Mouse (Mus musculus): ENCODE measurements at regions not wholly inside any gene's neighbourhood (a gene's known extent, or its start where the extent isn't known, plus 50 kb on each side); places are given as distances from the start of the nearest gene placed in this dataset.

GRCm38 (mm10) chr12:11037951-11038350 is 112.9 kb downstream of the Kcns3 start:
- Histone ChIP-seq H3K27ac (replicated peaks; ENCODE audit: low read depth, low read length) (no peak overlapping the region), H3K4me2 (replicated peaks; ENCODE audit: low read depth, low read length, severe bottlenecking) (no peak overlapping the region), H3K27me3 (ENCODE audit: control insufficient read depth, insufficient read depth, low read length) (no peaks in the 10 kb centered on the region), H3K36me3 (ENCODE audit: control insufficient read depth, insufficient read depth, low read length) (no peaks in the 10 kb centered on the region), H3K9me3 (ENCODE audit: control insufficient read depth, low read length) (no peaks in the 10 kb centered on the region), H3K4me1 (ENCODE audit: control insufficient read depth, insufficient read depth, low read length) (no peaks in the 10 kb centered on the region), H3K4me3 (replicated peaks; ENCODE audit: low read length) (no peak overlapping the region), H3K9ac (ENCODE audit: low read depth, low read length, severe bottlenecking) (no peak overlapping the region)
- no peak for DNase-seq (ENCODE audit: low spot score)
- WGBS: 95% methylated on average over 4 of the region's 4 CpGs
- TF ChIP-seq POLR2A (IDR thresholded peaks at IDR 0.05; ENCODE audit: borderline replicate concordance, extremely low read depth, insufficient read depth, insufficient read length): no peak
- no peak for ATAC-seq (ENCODE audit: low FRiP score, low read depth)

GRCm38 (mm10) chr12:11020571-11021545 is 130.0 kb downstream of the Kcns3 start:
- DNase-seq (ENCODE audit: low spot score) (peak; percentile 76), ATAC-seq (ENCODE audit: low FRiP score, low read depth) (no peak)
- no peaks in the 10 kb centered on the region for H3K36me3 ChIP-seq (ENCODE audit: control insufficient read depth, insufficient read depth, low read length)
- no peak overlapping the region for H3K27ac ChIP-seq (replicated peaks; ENCODE audit: low read depth, low read length)
- no peak overlapping the region for H3K9ac ChIP-seq (ENCODE audit: low read depth, low read length, severe bottlenecking)
- no peak for TF ChIP-seq POLR2A (IDR thresholded peaks at IDR 0.05; ENCODE audit: borderline replicate concordance, extremely low read depth, insufficient read depth, insufficient read length)
- H3K9me3 ChIP-seq (ENCODE audit: control insufficient read depth, low read length): no peaks in the 10 kb centered on the region
- no peaks in the 10 kb centered on the region for H3K27me3 ChIP-seq (ENCODE audit: control insufficient read depth, insufficient read depth, low read length)
- H3K4me1 ChIP-seq (ENCODE audit: control insufficient read depth, insufficient read depth, low read length): no peaks in the 10 kb centered on the region
- no peak overlapping the region for H3K4me3 ChIP-seq (replicated peaks; ENCODE audit: low read length)
- 73% methylated on average over 11 of the region's 11 CpGs for WGBS
- H3K4me2 ChIP-seq (replicated peaks; ENCODE audit: low read depth, low read length, severe bottlenecking): no peak overlapping the region

GRCm38 (mm10) chr12:11011159-11011558 is 139.7 kb downstream of the Kcns3 start:
- Histone ChIP-seq H3K27ac (replicated peaks; ENCODE audit: low read depth, low read length) (no peak overlapping the region), H3K9me3 (ENCODE audit: control insufficient read depth, low read length) (no peaks in the 10 kb centered on the region), H3K4me3 (replicated peaks; ENCODE audit: low read length) (no peak overlapping the region), H3K36me3 (ENCODE audit: control insufficient read depth, insufficient read depth, low read length) (no peaks in the 10 kb centered on the region), H3K27me3 (ENCODE audit: control insufficient read depth, insufficient read depth, low read length) (no peaks in the 10 kb centered on the region), H3K4me1 (ENCODE audit: control insufficient read depth, insufficient read depth, low read length) (no peaks in the 10 kb centered on the region), H3K4me2 (replicated peaks; ENCODE audit: low read depth, low read length, severe bottlenecking) (no peak overlapping the region), H3K9ac (ENCODE audit: low read depth, low read length, severe bottlenecking) (no peak overlapping the region)
- WGBS: 68% methylated on average over 1 of the region's 1 CpGs
- ATAC-seq (ENCODE audit: low FRiP score, low read depth) (peak; percentile 57; the same call in 1 of the 2 replicates), DNase-seq (ENCODE audit: low spot score) (peak; percentile 21)
- TF ChIP-seq POLR2A (IDR thresholded peaks at IDR 0.05; ENCODE audit: borderline replicate concordance, extremely low read depth, insufficient read depth, insufficient read length): no peak

- WGBS: 80% methylated on average over 3 of the region's 3 CpGs
- Histone ChIP-seq H3K36me3 (ENCODE audit: control insufficient read depth, insufficient read depth, low read length) (no peaks in the 10 kb centered on the region), H3K9me3 (ENCODE audit: control insufficient read depth, low read length) (no peaks in the 10 kb centered on the region), H3K4me1 (ENCODE audit: control insufficient read depth, insufficient read depth, low read length) (no peaks in the 10 kb centered on the region), H3K4me3 (replicated peaks; ENCODE audit: low read length) (no peak overlapping the region), H3K27me3 (ENCODE audit: control insufficient read depth, insufficient read depth, low read length) (no peaks in the 10 kb centered on the region), H3K4me2 (replicated peaks; ENCODE audit: low read depth, low read length, severe bottlenecking) (no peak overlapping the region), H3K9ac (ENCODE audit: low read depth, low read length, severe bottlenecking) (no peak overlapping the region), H3K27ac (replicated peaks; ENCODE audit: low read depth, low read length) (no peak overlapping the region)
- DNase-seq (ENCODE audit: low spot score) (no peak), ATAC-seq (ENCODE audit: low FRiP score, low read depth) (no peak)
- no peak for TF ChIP-seq POLR2A (IDR thresholded peaks at IDR 0.05; ENCODE audit: borderline replicate concordance, extremely low read depth, insufficient read depth, insufficient read length)
Measured at GRCm38 (mm10) chr12:10984295-10984694, 166.6 kb downstream of the Kcns3 start.

- no peaks in the 10 kb centered on the region for H3K27me3 ChIP-seq (ENCODE audit: control insufficient read depth, insufficient read depth, low read length)
- TF ChIP-seq POLR2A (IDR thresholded peaks at IDR 0.05; ENCODE audit: borderline replicate concordance, extremely low read depth, insufficient read depth, insufficient read length): no peak
Measured at GRCm38 (mm10) chr12:10949184-10949583, 201.7 kb downstream of the Kcns3 start.

More at GRCm38 (mm10) chr12:10949184-10949583, 201.7 kb downstream of the Kcns3 start:
- Histone ChIP-seq H3K36me3 (ENCODE audit: control insufficient read depth, insufficient read depth, low read length) (no peaks in the 10 kb centered on the region), H3K4me2 (replicated peaks; ENCODE audit: low read depth, low read length, severe bottlenecking) (no peak overlapping the region), H3K9me3 (ENCODE audit: control insufficient read depth, low read length) (no peaks in the 10 kb centered on the region), H3K4me3 (replicated peaks; ENCODE audit: low read length) (no peak overlapping the region), H3K4me1 (ENCODE audit: control insufficient read depth, insufficient read depth, low read length) (no peaks in the 10 kb centered on the region), H3K27ac (replicated peaks; ENCODE audit: low read depth, low read length) (no peak overlapping the region), H3K9ac (ENCODE audit: low read depth, low read length, severe bottlenecking) (no peak overlapping the region)
- 46% methylated on average over 5 of the region's 5 CpGs for WGBS
- ATAC-seq (ENCODE audit: low FRiP score, low read depth): no peak
- DNase-seq (ENCODE audit: low spot score): no peak
